20 mouse cellular contexts compared by ENCODE assay signal in the genomic region with DNA sequence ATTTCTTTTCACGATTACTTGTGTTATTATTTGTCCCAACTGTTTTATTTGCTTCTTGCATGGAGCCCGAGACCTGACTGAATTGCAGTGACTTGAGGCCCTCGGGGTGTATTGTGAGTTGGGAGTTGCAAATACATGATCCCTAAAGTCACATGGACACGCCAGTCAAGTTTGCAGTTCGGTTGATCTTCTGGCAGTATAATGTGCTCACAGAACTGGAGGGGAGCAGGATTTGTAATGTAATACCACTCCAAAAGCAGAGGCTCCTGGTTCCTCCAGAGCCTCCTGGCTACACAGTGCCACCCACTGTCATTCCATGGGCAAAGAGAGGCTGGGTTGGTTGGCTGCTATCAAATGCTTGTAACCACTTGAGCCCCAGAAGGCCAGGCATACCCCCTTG. TPM values are rescaled to one million over a fixed set of nuclear protein-coding genes. Genes with fewer than 3 reads are reported as not detected.
DNase-seq lines count a peak whose midpoint lies in the region; ATAC-seq lines count a peak whose summit lies in the region.
"Had no signal": no experiment of that assay in that cellular context is flagged by ENCODE, and none has a peak within 500 bp of the region (broad histone marks: within the 10 kb centered on the region; RNA-seq: fewer than 3 reads in every experiment).

No protein-coding gene starts in this region.

- ATAC-seq in neural tube, embryonic 15.5 days (ENCODE audit: low FRiP score), result no peak
- no peak for ATAC-seq in limb, embryonic 15.5 days (ENCODE audit: insufficient number of reproducible peaks, low FRiP score, low TSS enrichment, low read depth)
- ATAC-seq: inflammation-experienced regulatory T-cells, adult 6 months had no signal

- H3K4me2 ChIP-seq in neural tube, embryonic 15.5 days, result no peak overlapping the region
- H3K4me2 ChIP-seq in limb, embryonic 15.5 days, result no peak overlapping the region
- H3K4me2 ChIP-seq: heart, embryonic 13.5 days; hindbrain, embryonic 13.5 days; liver, embryonic 13.5 days; midbrain, embryonic 12.5 days had no signal

- no peaks in the 10 kb centered on the region for H3K4me1 ChIP-seq in neural tube, embryonic 15.5 days
- peaks cover 27% of the 10 kb centered on the region for H3K4me1 ChIP-seq in limb, embryonic 15.5 days
- H3K4me1 ChIP-seq: hindbrain, embryonic 13.5 days; liver, embryonic 13.5 days; midbrain, embryonic 12.5 days had no signal

- no peak overlapping the region for H3K9ac ChIP-seq in neural tube, embryonic 15.5 days (replicated peaks)
- H3K9ac ChIP-seq in limb, embryonic 15.5 days, result no peak overlapping the region
- H3K9ac ChIP-seq: heart, embryonic 13.5 days; hindbrain, embryonic 13.5 days; liver, embryonic 13.5 days; midbrain, embryonic 12.5 days had no signal

- 89% methylated on average over 5 of the region's 5 CpGs for WGBS in neural tube, embryonic 15.5 days
- WGBS in limb, embryonic 15.5 days, result 26% methylated on average over 5 of the region's 5 CpGs

- no peak overlapping the region for H3K4me3 ChIP-seq in neural tube, embryonic 15.5 days (replicated peaks)
- H3K4me3 ChIP-seq in limb, embryonic 15.5 days, result no peak overlapping the region
- H3K4me3 ChIP-seq: heart, embryonic 13.5 days; hindbrain, embryonic 13.5 days; left cerebral cortex, adult 2 months; liver, embryonic 13.5 days; midbrain, embryonic 12.5 days had no signal

- no peak overlapping the region for H3K27ac ChIP-seq in neural tube, embryonic 15.5 days (replicated peaks)
- H3K27ac ChIP-seq in limb, embryonic 15.5 days, result peak overlapping the region; percentile 57
- H3K27ac ChIP-seq: heart, embryonic 13.5 days; hindbrain, embryonic 13.5 days; left cerebral cortex, adult 2 months; liver, embryonic 13.5 days; midbrain, embryonic 12.5 days had no signal

- no peaks in the 10 kb centered on the region for H3K9me3 ChIP-seq in neural tube, embryonic 15.5 days (replicated peaks)
- no peaks in the 10 kb centered on the region for H3K9me3 ChIP-seq in limb, embryonic 15.5 days
- H3K9me3 ChIP-seq: G1E; heart, embryonic 13.5 days; hindbrain, embryonic 13.5 days; liver, embryonic 13.5 days; midbrain, embryonic 12.5 days had no signal

- DNase-seq in embryo, embryonic 11 days, result peak; percentile 20
- DNase-seq in embryo, embryonic 9.5 days (ENCODE audit: extremely low spot score), result no peak
- peak; percentile 19 for DNase-seq in neural tube, embryonic 10.5 days (ENCODE audit: extremely low spot score, low spot score)
- peak; percentile 13 for DNase-seq in gonadal fat pad, adult 2 months (ENCODE audit: low read depth)
- no peak for DNase-seq in frontal cortex, postnatal 36 days (ENCODE audit: low spot score in 2 of 2)
- DNase-seq in thymus, postnatal 10 days (ENCODE audit: low spot score in 2 of 2), result no peak
- DNase-seq: cerebellum, adult 11-12 months; liver, embryonic 13.5 days; lung, adult 2 months; right cerebral cortex, postnatal 14 days; spleen, adult 18-20 months; thymus, postnatal 25 days had no signal

- H3K36me3 ChIP-seq in neural tube, embryonic 15.5 days, result no peaks in the 10 kb centered on the region
- H3K36me3 ChIP-seq in limb, embryonic 15.5 days, result no peaks in the 10 kb centered on the region
- H3K36me3 ChIP-seq: G1E; heart, embryonic 13.5 days; hindbrain, embryonic 13.5 days; liver, embryonic 13.5 days; midbrain, embryonic 12.5 days had no signal

- no peaks in the 10 kb centered on the region for H3K27me3 ChIP-seq in neural tube, embryonic 15.5 days (replicated peaks)
- no peaks in the 10 kb centered on the region for H3K27me3 ChIP-seq in limb, embryonic 15.5 days
- H3K27me3 ChIP-seq: heart, embryonic 13.5 days; hindbrain, embryonic 13.5 days; liver, embryonic 13.5 days; midbrain, embryonic 12.5 days had no signal

RNA-seq across cellular contexts. Expression of gene Nkd2, which starts 39.2 kb away (rescaled TPM):
- 12.2 and 12.7 TPM in 2 replicates for polyA plus RNA-seq in neural tube, embryonic 15.5 days (2015; fragmentation: Nextera tagmentation; extraction: Ambion mirVana)
- polyA plus RNA-seq in gonadal fat pad, adult 2 months (2012; rRNA removed), result 4.6 and 5.8 TPM in 2 replicates
- polyA plus RNA-seq in limb, embryonic 15.5 days (2015; fragmentation: Nextera tagmentation; extraction: Ambion mirVana), result 44.1 and 46.7 TPM in 2 replicates
- polyA plus RNA-seq: G1E had no signal

RNA-seq across cellular contexts. Expression of gene Trip13, which starts 51.0 kb away (rescaled TPM):
- polyA plus RNA-seq in neural tube, embryonic 15.5 days (2015; fragmentation: Nextera tagmentation; extraction: Ambion mirVana), result 9.6 and 15.5 TPM in 2 replicates
- polyA plus RNA-seq in gonadal fat pad, adult 2 months (2012; rRNA removed), result 0.38 and 0.56 TPM in 2 replicates
- polyA plus RNA-seq in limb, embryonic 15.5 days (2015; fragmentation: Nextera tagmentation; extraction: Ambion mirVana), result 28.6 and 30.0 TPM in 2 replicates

RNA-seq across cellular contexts. Expression of gene Brd9, which starts 51.0 kb away (rescaled TPM):
- polyA plus RNA-seq in neural tube, embryonic 15.5 days (2015; fragmentation: Nextera tagmentation; extraction: Ambion mirVana), result 68.8 and 78.1 TPM in 2 replicates
- 21.8 and 28.1 TPM in 2 replicates for polyA plus RNA-seq in gonadal fat pad, adult 2 months (2012; rRNA removed)
- polyA plus RNA-seq in limb, embryonic 15.5 days (2015; fragmentation: Nextera tagmentation; extraction: Ambion mirVana), result 50.8 and 50.9 TPM in 2 replicates

Comparison
In these comparisons a context has a peak if more than half of its experiments do, and no peak if none do; other contexts are left out.
1. DNase-seq: peak in embryo, embryonic 11 days (single experiment), neural tube, embryonic 10.5 days (single experiment) and gonadal fat pad, adult 2 months (single experiment); none in embryo, embryonic 9.5 days (single experiment), frontal cortex, postnatal 36 days (0 of 2) and thymus, postnatal 10 days (0 of 2).